Mouse (Mus musculus) embryo, embryonic 9.5 days (tissue): ENCODE results near the gene Cela1.

Experiments used
- DNase-seq: peaks from one replicate; pipeline ENCODE4 v3.0.0-alpha.2; 2017; ENCODE audit errors: extremely low spot score

Gene Cela1

GRCm38 (mm10) chr15:100705376-100705775 lies 17.7 kb upstream of the Cela1 start:
- no peak for DNase-seq

GRCm38 (mm10) chr15:100703913-100704312 lies 16.2 kb upstream of the Cela1 start:
- DNase-seq: no peak

GRCm38 (mm10) chr15:100701856-100702255 lies 14.1 kb upstream of the Cela1 start:
- DNase-seq: no peak

- DNase-seq: no peak
Observed at GRCm38 (mm10) chr15:100701108-100701507, 13.4 kb upstream of the Cela1 start.

- no peak for DNase-seq
Observed at GRCm38 (mm10) chr15:100700424-100700823, 12.7 kb upstream of the Cela1 start.

GRCm38 (mm10) chr15:100699386-100699785 lies 11.7 kb upstream of the Cela1 start:
- no peak for DNase-seq

- no peak for DNase-seq
Observed at GRCm38 (mm10) chr15:100698078-100698477, 10.4 kb upstream of the Cela1 start.

GRCm38 (mm10) chr15:100694406-100694805 lies 6.7 kb upstream of the Cela1 start:
- DNase-seq: no peak

- no peak for DNase-seq
Observed at GRCm38 (mm10) chr15:100691990-100692389, 4.3 kb upstream of the Cela1 start.

GRCm38 (mm10) chr15:100686989-100687388 lies 732 bp downstream of the Cela1 start:
- no peak for DNase-seq

GRCm38 (mm10) chr15:100686434-100686833 lies 1.3 kb downstream of the Cela1 start:
- DNase-seq: no peak

- no peak for DNase-seq
Observed at GRCm38 (mm10) chr15:100685849-100686248, 1.9 kb downstream of the Cela1 start.

GRCm38 (mm10) chr15:100685255-100685654 lies 2.5 kb downstream of the Cela1 start:
- no peak for DNase-seq

- no peak for DNase-seq
Observed at GRCm38 (mm10) chr15:100684450-100684849, 3.3 kb downstream of the Cela1 start.

GRCm38 (mm10) chr15:100683041-100683440 lies 4.7 kb downstream of the Cela1 start:
- peak; percentile 84 for DNase-seq

- DNase-seq: peak; percentile 37
Observed at GRCm38 (mm10) chr15:100681770-100682169, 6.0 kb downstream of the Cela1 start.

GRCm38 (mm10) chr15:100680381-100680780 lies 7.3 kb downstream of the Cela1 start:
- no peak for DNase-seq

GRCm38 (mm10) chr15:100679005-100679404 lies 8.7 kb downstream of the Cela1 start:
- DNase-seq: no peak

- no peak for DNase-seq
Observed at GRCm38 (mm10) chr15:100678581-100678980, 9.1 kb downstream of the Cela1 start.

GRCm38 (mm10) chr15:100677675-100678074 lies 10.0 kb downstream of the Cela1 start:
- no peak for DNase-seq

GRCm38 (mm10) chr15:100676521-100676920 lies 11.2 kb downstream of the Cela1 start:
- no peak for DNase-seq

- no peak for DNase-seq
Observed at GRCm38 (mm10) chr15:100675486-100675885, 12.2 kb downstream of the Cela1 start.

GRCm38 (mm10) chr15:100674566-100674965 lies 13.2 kb downstream of the Cela1 start:
- DNase-seq: no peak

- DNase-seq: no peak
Observed at GRCm38 (mm10) chr15:100673585-100674391, 13.9 kb downstream of the Cela1 start.
